Mouse (Mus musculus) liver, embryonic 14.5 days (tissue): ENCODE measurements around the gene Hist1h2bc.
A peak's percentile ranks its signal among the peaks of the same experiment; 100 is the strongest.

ENCODE experiments used
- CTCF ChIP-seq: IDR thresholded peaks from 2 replicates; pipeline ENCODE4 v1.5.1; 2016; ENCODE audit warnings: antibody characterized with exemption, low read depth, control low read depth
- EP300 ChIP-seq: IDR thresholded peaks from 2 replicates; pipeline ENCODE4 v1.6.1; 2016; ENCODE audit warnings: antibody characterized with exemption, low read depth

DNA sequence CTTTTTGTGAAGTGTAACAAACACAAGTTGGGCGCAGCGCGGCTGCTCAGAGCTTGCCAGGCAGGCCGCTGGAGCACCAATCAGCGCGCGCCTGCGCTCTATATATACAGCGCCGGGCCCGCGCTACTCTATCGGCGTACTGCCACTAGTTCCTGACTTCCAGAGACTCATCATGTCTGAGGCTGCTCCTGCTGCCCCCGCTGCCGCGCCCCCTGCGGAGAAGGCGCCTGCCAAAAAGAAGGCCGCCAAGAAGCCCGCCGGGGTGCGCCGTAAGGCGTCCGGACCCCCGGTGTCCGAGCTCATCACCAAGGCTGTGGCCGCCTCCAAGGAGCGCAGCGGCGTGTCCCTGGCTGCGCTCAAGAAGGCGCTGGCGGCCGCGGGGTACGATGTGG, 54.7 kb downstream of the Hist1h2bc start, which contains the start of gene Hist1h1c:
- TF ChIP-seq CTCF (peak; percentile 41), EP300 (peak; percentile 81)
